Mouse (Mus musculus): ENCODE data around the gene Scml2.
"Not testable (repeated sequence)": the region's sequence is repeated elsewhere in the genome, so short reads cannot be mapped to it uniquely, and the experiment has no call there.

DNA sequence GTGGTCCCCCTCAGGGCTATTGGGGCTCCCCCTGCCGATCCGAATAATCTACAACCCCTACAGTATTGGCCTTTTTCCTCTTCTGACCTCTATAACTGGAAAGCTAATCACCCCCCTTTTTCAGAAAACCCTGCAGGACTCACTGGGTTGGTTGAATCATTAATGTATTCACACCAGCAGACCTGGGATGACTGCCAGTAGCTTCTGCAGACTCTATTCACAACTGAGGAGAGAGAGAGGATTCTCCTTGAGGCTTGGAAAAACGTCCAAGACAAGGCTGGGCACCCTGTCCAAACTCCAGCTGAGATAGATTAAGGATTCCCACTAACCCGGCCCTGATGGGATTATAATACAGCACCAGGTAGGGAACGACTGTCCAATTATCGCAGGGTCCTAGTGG, 41.4 kb upstream of the Scml2 start:
- TF ChIP-seq POLR2A (IDR thresholded peaks at IDR 0.05; ENCODE audit: control insufficient read depth, extremely low read depth, insufficient read depth, low read length, poor library complexity); CTCF (IDR thresholded peaks at IDR 0.05; ENCODE audit: borderline replicate concordance, control insufficient read depth, extremely low read depth, insufficient read depth, low read length, poor library complexity): not testable (repeated sequence)
